Mouse (Mus musculus): ENCODE data around the gene Ctsz. TPM values are rescaled to one million over a fixed set of nuclear protein-coding genes. Genes with fewer than 3 reads are reported as not detected.

Ctsz gene
- total RNA-seq, 2 experiments from 2014 or later = 28.1 to 32.5 TPM

DNA sequence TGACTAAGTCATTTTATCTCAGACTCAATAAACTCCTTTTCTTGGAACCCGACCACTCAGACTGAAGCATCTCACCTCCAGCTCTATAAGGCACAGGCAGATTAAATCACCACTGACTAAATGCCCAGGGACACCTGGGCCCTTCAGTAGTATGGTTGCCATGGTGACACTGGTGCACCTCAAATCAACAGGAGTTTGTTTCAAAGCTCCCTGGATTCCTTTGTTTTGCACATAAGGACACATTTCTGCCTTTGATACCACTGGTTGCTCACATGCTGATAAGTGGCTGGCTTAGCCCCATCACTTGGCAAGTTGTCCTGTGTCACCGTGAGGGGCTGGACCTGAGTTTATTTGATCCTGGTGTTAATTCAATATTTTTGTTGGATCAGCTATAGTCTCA is 20.5 kb upstream of the Ctsz start:
- no peak for DNase-seq (ENCODE audit: low spot score in 2 of 2)
- Histone ChIP-seq H3K27ac (no peak overlapping the region), H3K4me3 (no peak overlapping the region)
- TF ChIP-seq CTCF (conservative IDR thresholded peaks at IDR 0.05) = no peak

- no peak for DNase-seq (ENCODE audit: low spot score in 2 of 2)
- H3K27ac ChIP-seq = no peak overlapping the region
- H3K4me3 ChIP-seq = no peak overlapping the region
- peak; percentile 51 for TF ChIP-seq CTCF (conservative IDR thresholded peaks at IDR 0.05)
Observed at GRCm38 (mm10) chr2:174453681-174454080, 14.8 kb upstream of the Ctsz start.

- no peak for DNase-seq (ENCODE audit: low spot score in 2 of 2)
- Histone ChIP-seq H3K4me3 (no peak within 1 kb of the TSS), H3K27ac (no peak within 1 kb of the TSS)
- no peak for TF ChIP-seq CTCF (conservative IDR thresholded peaks at IDR 0.05)
Observed at GRCm38 (mm10) chr2:174450353-174450752, 11.5 kb upstream of the Ctsz start, which contains the start of gene Tubb1. Gene Tubb1 (plus strand): TSS chr2:174450695.

DNA sequence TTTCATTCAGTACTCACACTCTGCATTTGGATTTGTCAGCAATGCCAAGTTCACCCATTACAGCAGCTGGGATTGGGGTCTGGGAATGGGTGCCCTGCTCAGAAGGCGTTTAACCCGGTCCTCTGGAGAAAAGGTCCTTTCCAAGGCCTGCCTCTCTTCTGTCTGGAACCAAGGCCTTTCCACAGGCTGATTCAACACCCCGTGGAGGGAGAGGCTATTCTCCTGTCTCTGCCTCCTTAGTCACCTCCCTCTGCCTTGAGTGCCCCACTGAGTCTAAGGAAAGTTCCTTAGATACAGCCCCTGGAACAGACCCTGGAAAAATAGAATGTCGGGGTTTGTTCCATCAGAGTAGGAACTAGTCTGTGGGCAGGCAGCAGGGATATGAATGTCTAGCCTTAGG is 9.6 kb upstream of the Ctsz start:
- Histone ChIP-seq H3K27ac (no peak overlapping the region), H3K4me3 (no peak overlapping the region)
- no peak for DNase-seq (ENCODE audit: low spot score in 2 of 2)
- no peak for TF ChIP-seq CTCF (conservative IDR thresholded peaks at IDR 0.05)

DNA sequence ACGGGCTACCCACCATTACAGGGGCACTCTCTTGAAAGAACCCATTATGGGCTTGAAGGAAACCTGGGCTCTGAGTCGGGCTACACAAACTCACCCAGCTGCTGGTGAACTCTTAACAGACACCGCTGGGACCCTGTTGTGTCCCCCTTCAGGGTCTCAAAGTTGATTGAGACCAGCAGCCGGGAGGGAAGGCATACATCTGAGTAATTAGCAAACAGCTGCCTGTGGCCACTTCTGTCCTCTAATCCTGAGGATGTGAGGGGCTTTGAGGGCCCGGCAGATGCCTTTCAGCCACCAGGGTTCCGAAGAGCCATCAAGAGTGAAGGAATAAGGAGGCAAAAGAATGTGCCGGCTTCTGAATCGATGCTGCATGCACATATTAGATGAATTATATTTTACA is 8.1 kb upstream of the Ctsz start:
- Histone ChIP-seq H3K4me3 (no peak overlapping the region), H3K27ac (no peak overlapping the region)
- no peak for DNase-seq (ENCODE audit: low spot score in 2 of 2)
- no peak for TF ChIP-seq CTCF (conservative IDR thresholded peaks at IDR 0.05)

DNA sequence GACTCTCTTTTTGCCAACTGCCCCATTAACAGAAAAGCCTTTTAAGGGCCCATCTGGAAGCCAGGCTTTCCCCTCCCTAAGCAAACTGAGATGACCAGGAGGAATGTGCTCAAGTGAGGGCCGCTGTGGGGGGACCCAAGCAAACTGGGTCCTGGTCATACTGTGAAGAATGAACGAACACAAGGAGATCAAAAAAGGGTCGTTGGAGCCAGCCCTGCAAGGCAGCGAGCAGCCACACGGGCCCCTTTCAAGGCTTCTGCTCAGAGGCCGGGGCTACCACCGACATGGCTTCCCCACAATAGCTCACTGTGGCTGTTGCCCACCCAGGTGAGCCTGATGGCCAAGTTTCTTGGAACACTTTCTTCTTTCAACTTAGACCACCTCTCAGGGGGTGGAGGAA is 7.7 kb upstream of the Ctsz start:
- no peak for DNase-seq (ENCODE audit: low spot score in 2 of 2)
- no peak for TF ChIP-seq CTCF (conservative IDR thresholded peaks at IDR 0.05)
- Histone ChIP-seq H3K4me3 (no peak overlapping the region), H3K27ac (no peak overlapping the region)

GRCm38 (mm10) chr2:174445018-174445417 is 6.2 kb upstream of the Ctsz start:
- no peak overlapping the region for H3K4me3 ChIP-seq
- DNase-seq (ENCODE audit: low spot score in 2 of 2) = no peak
- no peak for TF ChIP-seq CTCF (conservative IDR thresholded peaks at IDR 0.05)

GRCm38 (mm10) chr2:174444359-174444758 is 5.5 kb upstream of the Ctsz start:
- Histone ChIP-seq H3K27ac (no peak overlapping the region), H3K4me3 (no peak overlapping the region)
- TF ChIP-seq CTCF (conservative IDR thresholded peaks at IDR 0.05) = no peak
- no peak for DNase-seq (ENCODE audit: low spot score in 2 of 2)

More at GRCm38 (mm10) chr2:174445018-174445417, 6.2 kb upstream of the Ctsz start:
- H3K27ac ChIP-seq = no peak overlapping the region

- no peak for TF ChIP-seq CTCF (conservative IDR thresholded peaks at IDR 0.05)
- no peak overlapping the region for H3K27ac ChIP-seq
Observed at GRCm38 (mm10) chr2:174443046-174443445, 4.2 kb upstream of the Ctsz start.

DNA sequence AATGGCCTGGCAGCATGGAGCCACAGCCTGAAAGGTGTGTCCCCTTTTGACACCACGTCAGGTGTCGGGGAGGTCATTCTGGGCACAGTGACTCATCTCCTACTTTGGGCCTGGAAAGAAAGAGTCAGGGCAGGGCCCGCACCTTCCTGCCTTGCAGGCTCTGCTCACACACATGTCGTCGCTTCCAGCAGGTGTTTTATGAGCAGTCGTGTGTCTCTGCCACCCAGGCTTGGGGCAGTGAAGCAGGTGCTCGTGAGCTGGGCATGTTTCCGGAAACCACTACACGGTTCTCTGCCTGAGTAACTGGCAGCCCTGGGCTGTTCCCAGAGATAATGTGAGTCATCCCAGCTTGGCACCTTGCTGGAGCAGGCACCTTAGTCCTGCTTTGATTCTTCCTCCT is 3.6 kb upstream of the Ctsz start:
- DNase-seq (ENCODE audit: low spot score in 2 of 2) = no peak
- H3K27ac ChIP-seq = no peak overlapping the region
- no peak overlapping the region for H3K4me3 ChIP-seq
- no peak for TF ChIP-seq CTCF (conservative IDR thresholded peaks at IDR 0.05)

More at GRCm38 (mm10) chr2:174443046-174443445, 4.2 kb upstream of the Ctsz start:
- DNase-seq (ENCODE audit: low spot score in 2 of 2) = no peak
- H3K4me3 ChIP-seq = no peak overlapping the region

DNA sequence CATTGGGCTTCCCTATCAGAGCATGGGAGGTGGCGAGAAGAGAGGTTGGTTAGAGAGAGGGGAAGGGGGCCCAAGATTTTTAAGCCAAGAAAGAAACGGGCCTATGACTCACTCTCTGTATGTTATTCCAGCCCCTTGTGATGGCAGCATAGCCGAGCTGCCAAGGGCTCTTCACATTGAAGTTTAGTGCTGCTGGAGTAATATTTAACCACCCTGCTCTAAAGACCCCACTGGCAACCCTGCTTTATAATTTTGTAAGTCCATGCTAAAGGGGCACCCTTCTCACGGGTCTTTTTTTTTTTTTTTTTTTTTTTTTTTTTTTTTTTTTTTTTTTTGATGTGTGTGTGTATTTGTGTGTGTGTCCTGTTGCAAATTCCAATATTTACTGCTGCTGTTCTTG is 3.1 kb upstream of the Ctsz start:
- TF ChIP-seq CTCF (conservative IDR thresholded peaks at IDR 0.05) = no peak
- no peak overlapping the region for H3K4me3 ChIP-seq
- no peak for DNase-seq (ENCODE audit: low spot score in 2 of 2)

GRCm38 (mm10) chr2:174439961-174440360 is 1.1 kb upstream of the Ctsz start:
- no peak for DNase-seq (ENCODE audit: low spot score in 2 of 2)
- no peak overlapping the region for H3K27ac ChIP-seq
- no peak overlapping the region for H3K4me3 ChIP-seq
- TF ChIP-seq CTCF (conservative IDR thresholded peaks at IDR 0.05) = no peak

More for the DNA sequence above, 3.1 kb upstream of the Ctsz start:
- no peak overlapping the region for H3K27ac ChIP-seq

GRCm38 (mm10) chr2:174439450-174439838 is 605 bp upstream of the Ctsz start:
- TF ChIP-seq CTCF (conservative IDR thresholded peaks at IDR 0.05) = no peak
- peak overlapping the region; percentile 72; the same call in 1 of the 2 replicates for H3K27ac ChIP-seq
- no peak for DNase-seq (ENCODE audit: low spot score in 2 of 2)
- H3K4me3 ChIP-seq = no peak overlapping the region; the same call in 1 of the 2 replicates

GRCm38 (mm10) chr2:174438181-174438580 is 658 bp downstream of the Ctsz start:
- DNase-seq (ENCODE audit: low spot score in 2 of 2) = no peak
- H3K27ac ChIP-seq = peak overlapping the region; percentile 72
- H3K4me3 ChIP-seq = peak overlapping the region; percentile 63
- no peak for TF ChIP-seq CTCF (conservative IDR thresholded peaks at IDR 0.05)

- peak overlapping the region; percentile 57 for H3K27ac ChIP-seq
- no peak for TF ChIP-seq CTCF (conservative IDR thresholded peaks at IDR 0.05)
- H3K4me3 ChIP-seq = no peak overlapping the region; the same call in 1 of the 2 replicates
- peak in 1 of 2 experiments; percentile 12 for DNase-seq (ENCODE audit: low spot score in 2 of 2)
Observed at GRCm38 (mm10) chr2:174437697-174437982, 1.2 kb downstream of the Ctsz start.
